Mouse (Mus musculus) thymus, adult 2 months (tissue): ENCODE results near the gene Tln2.

Source experiments
- CTCF ChIP-seq: fragments of 200-500 bp; IDR thresholded peaks from 2 replicates; pipeline ENCODE4 v1.5.1; 2012; ENCODE audit warnings: mild to moderate bottlenecking, control low read depth, low read length, moderate library complexity, borderline replicate concordance; ENCODE audit not compliant: control insufficient read depth, poor library complexity, insufficient read depth; ENCODE audit errors: extremely low read depth
- POLR2A ChIP-seq: fragments of 200-500 bp; IDR thresholded peaks from 2 replicates; pipeline ENCODE4 v1.6.1; 2012; ENCODE audit warnings: mild to moderate bottlenecking, low read length, control low read depth, moderate library complexity; ENCODE audit not compliant: control insufficient read depth, poor library complexity, insufficient read depth; ENCODE audit errors: extremely low read depth

GRCm38 (mm10) chr9:67315356-67315755, 244.1 kb downstream of the Tln2 start:
- no peak for TF ChIP-seq CTCF
- TF ChIP-seq POLR2A = no peak
